Mouse (Mus musculus) limb, embryonic 14.5 days (tissue): Measurements from ENCODE around the gene Ciz1. TPM values are rescaled to one million over a fixed set of nuclear protein-coding genes. Genes with fewer than 3 reads are reported as not detected.

Experiments
- ATAC-seq: fragments of 200-750 bp; cut with Nextera tagmentation; 2 replicates; pipeline ENCODE4 v1.8.0; 2017; ENCODE audit warnings: low read depth, moderate number of reproducible peaks, moderate TSS enrichment; ENCODE audit not compliant: low FRiP score
- DNase-seq: peaks from one replicate; pipeline ENCODE4 v3.0.0-alpha.2; 2015; ENCODE audit warnings: low spot score
- H3K27ac ChIP-seq: fragments of 300-500 bp; sonication (generic); replicated peaks from 2 replicates; pipeline ENCODE4 v1.5.1; 2014; ENCODE audit warnings: low read depth, mild to moderate bottlenecking, low read length, moderate library complexity, mixed read lengths
- H3K27me3 ChIP-seq: fragments of 300-500 bp; sonication (generic); 2 replicates; pipeline ENCODE4 v1.6.1; 2014; ENCODE audit warnings: low read length, mixed read lengths; ENCODE audit not compliant: control insufficient read depth, insufficient read depth
- H3K36me3 ChIP-seq: fragments of 300-500 bp; sonication (generic); 2 replicates; pipeline ENCODE4 v1.6.1; 2014; ENCODE audit warnings: mild to moderate bottlenecking, low read length, moderate library complexity, mixed read lengths; ENCODE audit not compliant: control insufficient read depth, insufficient read depth
- H3K4me1 ChIP-seq: fragments of 300-500 bp; sonication (generic); 2 replicates; pipeline ENCODE4 v1.6.1; 2014; ENCODE audit warnings: antibody characterized with exemption, low read length, mixed read lengths; ENCODE audit not compliant: control insufficient read depth, insufficient read depth
- H3K4me2 ChIP-seq: fragments of 300-500 bp; sonication (generic); replicated peaks from 2 replicates; pipeline ENCODE4 v1.6.1; 2014; ENCODE audit warnings: low read depth, mild to moderate bottlenecking, low read length, moderate library complexity; ENCODE audit not compliant: severe bottlenecking
- H3K4me3 ChIP-seq: fragments of 300-500 bp; sonication (generic); replicated peaks from 2 replicates; pipeline ENCODE4 v1.5.1; 2014; ENCODE audit warnings: low read length
- H3K9ac ChIP-seq: fragments of 300-500 bp; sonication (generic); 2 replicates; pipeline ENCODE4 v1.6.1; 2014; ENCODE audit warnings: mild to moderate bottlenecking, low read depth, low read length, moderate library complexity; ENCODE audit not compliant: severe bottlenecking
- H3K9me3 ChIP-seq: fragments of 300-500 bp; sonication (generic); 2 replicates; pipeline ENCODE4 v1.6.1; 2016; ENCODE audit warnings: low read length; ENCODE audit not compliant: control insufficient read depth
- POLR2A ChIP-seq: fragments of 200-500 bp; IDR thresholded peaks from 2 replicates; pipeline ENCODE4 v1.8.0; 2012; ENCODE audit warnings: inconsistent platforms, mild to moderate bottlenecking, moderate library complexity, borderline replicate concordance; ENCODE audit not compliant: insufficient read depth, insufficient read length; ENCODE audit errors: extremely low read depth
- WGBS: fragments of 180-500 bp; shearing (Covaris S2); extraction: QIAGEN DNeasy Blood & Tissue Kit; methylation state at CpG from one replicate; pipeline ENCODE4 v1.1.7; 2014; 5-methylcytosine and 5-hydroxymethylcytosine counted together
- polyA plus RNA-seq, 2 experiments: library from polyadenylated mRNA; depleted of rRNA in 1 of 2; stranded (reverse) in 1 of 2; unstranded in 1 of 2; fragments of >200 nt; fragmentation: Nextera tagmentation in 1 of 2; extraction: Ambion mirVana in 1 of 2; gene quantifications; 2 replicates each; pipeline versions ENCODE4 v1.2.1 to v1.2.3; 2012 to 2014

The Ciz1 gene
- polyA plus RNA-seq, 2 experiments, result 46.5 to 196 TPM

DNA sequence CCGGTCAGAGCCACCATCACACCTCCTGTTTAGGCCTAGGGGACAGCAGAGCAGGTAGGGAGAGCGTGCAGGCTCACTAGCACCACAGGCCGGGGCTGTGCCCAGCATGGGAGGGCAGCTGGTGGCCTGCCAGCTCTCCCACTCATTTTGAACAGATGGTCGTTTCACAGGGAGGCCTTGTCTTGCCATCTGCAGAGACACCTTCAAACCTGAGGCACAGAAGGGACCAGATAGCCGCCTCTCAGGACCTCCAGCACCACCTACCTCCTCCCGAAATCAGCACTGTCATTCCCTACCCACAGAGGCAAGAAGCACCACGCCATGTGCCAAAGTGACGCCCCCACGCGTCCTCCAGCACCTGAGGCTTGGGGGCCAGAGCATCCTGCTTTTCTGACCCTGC is 8.1 kb upstream of the Ciz1 start:
- H3K4me3 ChIP-seq, result no peak overlapping the region
- no peak overlapping the region for H3K4me2 ChIP-seq
- TF ChIP-seq POLR2A, result no peak
- 0 out of 2 replicates have a peak, but pooled peaks cover 2% of the 10 kb centered on the region for H3K4me1 ChIP-seq
- DNase-seq (no peak), ATAC-seq (no peak)
- no peaks in the 10 kb centered on the region for H3K27me3 ChIP-seq
- H3K27ac ChIP-seq, result peak overlapping the region; percentile 26; the same call in 1 of the 2 replicates
- H3K36me3 ChIP-seq, result peaks cover 41% of the 10 kb centered on the region
- WGBS, result 71% methylated on average over 10 of the region's 10 CpGs
- H3K9me3 ChIP-seq, result no peaks in the 10 kb centered on the region
- no peak overlapping the region; the same call in 1 of the 2 replicates for H3K9ac ChIP-seq

DNA sequence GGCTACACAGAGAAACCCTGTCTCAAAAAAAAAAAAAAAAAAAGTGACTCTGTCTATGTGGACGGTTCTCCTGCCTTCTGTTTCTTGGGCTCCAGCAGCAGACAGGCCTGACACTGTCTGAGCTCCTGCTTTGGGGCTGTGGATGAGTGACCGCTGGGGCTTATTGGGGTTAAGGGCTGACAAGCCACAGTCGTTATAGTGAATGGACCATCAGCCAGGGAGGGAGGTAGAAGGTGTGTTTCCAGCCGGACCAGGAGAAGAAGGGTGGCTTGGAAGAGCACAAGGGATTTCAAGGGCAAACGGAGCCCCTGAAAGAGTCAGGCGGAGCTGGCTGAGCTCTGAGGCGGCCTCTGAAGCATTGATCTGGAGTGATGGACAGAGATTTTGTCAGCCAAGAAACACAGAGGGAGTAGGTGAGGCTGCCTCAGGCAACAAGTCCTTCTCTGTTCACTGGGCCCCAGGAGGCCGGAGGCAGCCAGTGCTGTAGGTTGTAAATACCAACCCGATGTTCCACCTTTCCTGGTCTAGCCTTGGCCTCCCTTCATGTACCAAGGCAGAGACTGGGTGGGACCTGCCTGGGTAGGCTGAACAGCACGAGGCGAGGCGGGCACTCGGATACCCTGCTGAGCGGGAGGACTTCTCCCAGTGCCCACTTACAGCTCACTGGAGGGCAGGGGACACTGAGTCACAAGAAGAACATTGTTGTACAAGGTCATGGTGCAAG is 7.4 kb upstream of the Ciz1 start:
- DNase-seq, result no peak
- H3K9ac ChIP-seq, result no peak overlapping the region
- H3K9me3 ChIP-seq, result no peaks in the 10 kb centered on the region
- H3K27me3 ChIP-seq, result no peaks in the 10 kb centered on the region
- no peak for ATAC-seq
- no peak overlapping the region for H3K4me3 ChIP-seq
- peaks cover 42% of the 10 kb centered on the region for H3K36me3 ChIP-seq
- 0 out of 2 replicates have a peak, but pooled peaks cover 2% of the 10 kb centered on the region for H3K4me1 ChIP-seq
- TF ChIP-seq POLR2A, result no peak
- H3K4me2 ChIP-seq, result no peak overlapping the region
- WGBS, result 71% methylated on average over 14 of the region's 14 CpGs
- H3K27ac ChIP-seq, result 0 out of 2 replicates have a peak overlapping the region, but pooled peaks have one; percentile 33

DNA sequence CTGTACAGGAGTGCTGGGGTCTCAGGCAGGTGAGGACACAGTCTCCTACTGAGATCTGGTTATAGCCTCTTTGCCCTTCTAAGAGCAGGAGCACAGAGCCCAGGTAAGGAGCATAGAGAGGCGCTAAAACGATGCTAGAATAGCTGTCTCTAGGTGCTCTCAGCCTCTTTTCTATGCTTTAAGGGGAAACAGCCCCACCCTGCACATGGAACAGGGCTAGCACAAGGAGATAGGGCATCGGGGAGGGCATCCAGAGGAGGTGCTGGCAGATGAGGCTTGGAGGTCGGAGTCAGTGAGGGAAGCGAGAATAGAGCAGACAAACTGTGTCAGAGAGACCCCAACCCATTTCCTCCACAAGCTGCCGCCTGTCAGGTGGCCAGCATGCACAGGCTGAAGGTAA is 5.1 kb upstream of the Ciz1 start:
- DNase-seq (no peak), ATAC-seq (no peak)
- H3K27me3 ChIP-seq, result no peaks in the 10 kb centered on the region
- H3K9ac ChIP-seq, result no peak overlapping the region
- H3K9me3 ChIP-seq, result no peaks in the 10 kb centered on the region
- H3K27ac ChIP-seq, result no peak overlapping the region
- H3K4me1 ChIP-seq, result peaks cover 18% of the 10 kb centered on the region; the same call in 1 of the 2 replicates
- H3K4me3 ChIP-seq, result no peak overlapping the region
- peaks cover 33% of the 10 kb centered on the region for H3K36me3 ChIP-seq
- no peak for TF ChIP-seq POLR2A
- WGBS, result 84% methylated on average over 6 of the region's 6 CpGs
- no peak overlapping the region for H3K4me2 ChIP-seq

DNA sequence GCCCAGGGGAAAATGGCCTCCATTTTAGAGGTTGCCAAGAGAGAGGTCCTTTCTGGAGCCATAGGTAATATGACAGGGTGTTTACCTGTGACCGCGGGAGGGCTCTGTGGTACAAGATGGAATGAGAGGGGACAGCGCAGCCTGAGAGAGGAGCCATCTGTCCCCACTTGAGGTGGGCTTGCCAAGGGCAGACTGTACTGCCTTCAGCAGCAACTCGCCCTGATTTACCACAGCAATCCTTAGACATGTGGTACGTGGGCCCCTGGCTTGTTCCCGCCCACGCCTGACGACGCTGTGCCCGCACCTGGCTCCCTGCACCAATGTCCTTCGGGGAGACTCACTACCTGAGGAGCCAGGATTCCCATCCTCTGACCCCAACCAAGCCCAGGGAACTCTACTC is 3.8 kb upstream of the Ciz1 start:
- H3K4me2 ChIP-seq, result no peak overlapping the region

DNA sequence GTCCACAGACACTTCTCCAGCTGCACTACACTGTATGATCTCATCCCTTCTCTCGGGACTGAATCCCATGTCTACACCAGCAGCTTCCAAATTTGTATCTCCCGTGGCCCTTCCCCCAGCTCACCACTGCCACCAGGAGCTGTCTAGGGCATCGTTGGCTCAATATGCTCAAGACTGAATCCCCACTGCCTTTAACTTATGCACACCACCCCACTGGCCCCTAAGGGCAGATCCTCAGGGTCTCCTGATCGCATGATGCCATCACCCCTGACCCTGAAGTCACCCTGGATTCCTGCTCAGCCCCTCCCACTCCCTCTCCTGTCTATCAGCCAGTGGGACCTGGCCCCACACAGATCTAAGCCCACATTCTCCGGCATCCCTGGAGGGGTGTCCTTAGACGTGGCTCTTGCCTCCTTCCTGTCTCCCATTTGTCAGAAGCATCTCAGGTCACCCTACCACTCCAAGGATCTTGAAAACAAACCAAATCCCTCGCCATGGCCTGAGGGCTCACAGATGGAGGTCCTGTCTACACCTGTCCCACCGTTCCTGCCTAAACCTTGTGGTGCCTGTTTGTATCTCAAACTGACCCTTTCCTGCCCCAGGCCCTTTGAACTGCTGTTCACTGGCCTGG is 2.4 kb upstream of the Ciz1 start:
- Histone ChIP-seq H3K9ac (no peak overlapping the region), H3K36me3 (peaks cover 23% of the 10 kb centered on the region), H3K27me3 (no peaks in the 10 kb centered on the region), H3K4me2 (no peak overlapping the region), H3K27ac (no peak overlapping the region), H3K9me3 (no peaks in the 10 kb centered on the region), H3K4me3 (no peak overlapping the region), H3K4me1 (peaks cover 16% of the 10 kb centered on the region; the same call in 1 of the 2 replicates)
- no peak for TF ChIP-seq POLR2A
- DNase-seq (no peak), ATAC-seq (no peak)
- 62% methylated on average over 8 of the region's 8 CpGs for WGBS

More for the DNA sequence above, 3.8 kb upstream of the Ciz1 start:
- 75% methylated on average over 11 of the region's 11 CpGs for WGBS
- no peak for TF ChIP-seq POLR2A
- Histone ChIP-seq H3K36me3 (peaks cover 31% of the 10 kb centered on the region), H3K27ac (no peak overlapping the region), H3K9me3 (no peaks in the 10 kb centered on the region), H3K27me3 (no peaks in the 10 kb centered on the region), H3K9ac (no peak overlapping the region), H3K4me3 (no peak overlapping the region), H3K4me1 (peaks cover 16% of the 10 kb centered on the region; the same call in 1 of the 2 replicates)
- ATAC-seq (no peak), DNase-seq (no peak)
